Mouse (Mus musculus) liver, embryonic 16.5 days (tissue): ENCODE results near the gene Supt4a. TPM values are rescaled to one million over a fixed set of nuclear protein-coding genes. Genes with fewer than 3 reads are reported as not detected.

Source experiments
- ATAC-seq: fragments of 200-750 bp; cut with Nextera tagmentation; 2 replicates; pipeline ENCODE4 v1.8.0; 2017; ENCODE audit warnings: low read depth, mild to moderate bottlenecking, moderate number of reproducible peaks, moderate library complexity
- H3K27ac ChIP-seq: fragments of 300-500 bp; sonication (generic); 2 replicates; pipeline ENCODE4 v1.5.1; 2014; ENCODE audit warnings: mild to moderate bottlenecking, low read length
- H3K27me3 ChIP-seq: fragments of 300-500 bp; sonication (generic); 2 replicates; pipeline ENCODE4 v1.6.1; 2014; ENCODE audit warnings: low read depth, low read length, mixed read lengths; ENCODE audit not compliant: control insufficient read depth, insufficient read depth
- H3K36me3 ChIP-seq: fragments of 300-500 bp; sonication (generic); 2 replicates; pipeline ENCODE4 v1.6.1; 2014; ENCODE audit warnings: mild to moderate bottlenecking; ENCODE audit not compliant: control insufficient read depth, insufficient read depth
- H3K4me1 ChIP-seq: fragments of 300-500 bp; sonication (generic); 2 replicates; pipeline ENCODE4 v1.6.1; 2014; ENCODE audit warnings: low read depth, low read length, mixed read lengths; ENCODE audit not compliant: control insufficient read depth
- H3K4me2 ChIP-seq: fragments of 300-500 bp; sonication (generic); 2 replicates; pipeline ENCODE4 v1.6.1; 2014; ENCODE audit warnings: low read depth, low read length, mixed read lengths
- H3K4me3 ChIP-seq: fragments of 300-500 bp; sonication (generic); 2 replicates; pipeline ENCODE4 v1.5.1; 2014; ENCODE audit warnings: low read depth, mild to moderate bottlenecking, low read length
- H3K9ac ChIP-seq: fragments of 300-500 bp; sonication (generic); 2 replicates; pipeline ENCODE4 v1.6.1; 2014; ENCODE audit warnings: low read depth, low read length
- H3K9me3 ChIP-seq: fragments of 300-500 bp; sonication (generic); replicated peaks from 2 replicates; pipeline ENCODE4 v1.6.1; 2016; ENCODE audit warnings: low read length; ENCODE audit not compliant: control insufficient read depth
- WGBS: fragments of 180-500 bp; shearing (Covaris S2); extraction: QIAGEN DNeasy Blood & Tissue Kit; methylation state at CpG from one replicate; pipeline ENCODE4 v1.1.7; 2014; ENCODE audit not compliant: insufficient replicate concordance; 5-methylcytosine and 5-hydroxymethylcytosine counted together
- polyA plus RNA-seq: library from polyadenylated mRNA; unstranded; fragments of >200 nt; fragmentation: Nextera tagmentation; extraction: Ambion mirVana; gene quantifications from 2 replicates; pipeline ENCODE4 v1.2.1, GENCODE M21; 2015

The Supt4a gene
- polyA plus RNA-seq, 1 experiment from 2014 or later, result 180 TPM

- Histone ChIP-seq H3K27ac (peak overlapping the region; percentile 79), H3K4me1 (peaks cover 29% of the 10 kb centered on the region), H3K36me3 (peaks cover 13% of the 10 kb centered on the region), H3K27me3 (peaks cover 38% of the 10 kb centered on the region), H3K9ac (no peak overlapping the region), H3K9me3 (no peaks in the 10 kb centered on the region), H3K4me3 (no peak overlapping the region), H3K4me2 (0 out of 2 replicates have a peak overlapping the region, but pooled peaks have one; percentile 80)
- peak; percentile 2 for ATAC-seq
- 17% methylated on average over 4 of the region's 4 CpGs for WGBS
Measured at GRCm38 (mm10) chr11:87758957-87759608, 21.7 kb downstream of the Supt4a start.

GRCm38 (mm10) chr11:87759609-87760005, 22.3 kb downstream of the Supt4a start:
- H3K27ac ChIP-seq, result peak overlapping the region; percentile 57
- peaks cover 13% of the 10 kb centered on the region for H3K36me3 ChIP-seq
- under 1% methylated on average over 3 of the region's 3 CpGs for WGBS
- no peaks in the 10 kb centered on the region for H3K9me3 ChIP-seq
- H3K4me3 ChIP-seq, result no peak overlapping the region
- H3K9ac ChIP-seq, result no peak overlapping the region
- 0 out of 2 replicates have a peak, but pooled peaks have one; percentile 2 for ATAC-seq
- peaks cover 27% of the 10 kb centered on the region for H3K4me1 ChIP-seq
- H3K4me2 ChIP-seq, result no peak overlapping the region
- H3K27me3 ChIP-seq, result peaks cover 44% of the 10 kb centered on the region

- Histone ChIP-seq H3K4me1 (peaks cover 22% of the 10 kb centered on the region), H3K4me2 (no peak within 1 kb of the TSS), H3K9me3 (no peaks in the 10 kb centered on the region), H3K4me3 (no peak within 1 kb of the TSS), H3K9ac (no peak within 1 kb of the TSS), H3K36me3 (peaks cover 13% of the 10 kb centered on the region), H3K27ac (peak within 1 kb of the TSS; percentile 57), H3K27me3 (peaks cover 52% of the 10 kb centered on the region)
- WGBS, result 9% methylated on average over 23 of the region's 23 CpGs
- ATAC-seq, result no peak
Measured at GRCm38 (mm10) chr11:87760301-87761081, 23.1 kb downstream of the Supt4a start, which contains the start of gene Tspoap1. Tspoap1 (plus strand) TSS chr11:87760541.

- H3K9me3 ChIP-seq, result no peaks in the 10 kb centered on the region
- no peak overlapping the region for H3K9ac ChIP-seq
- no peak for ATAC-seq
- H3K36me3 ChIP-seq, result peaks cover 13% of the 10 kb centered on the region
- H3K27me3 ChIP-seq, result peaks cover 57% of the 10 kb centered on the region
- peaks cover 22% of the 10 kb centered on the region for H3K4me1 ChIP-seq
- 59% methylated on average over 11 of the region's 11 CpGs for WGBS
- H3K4me2 ChIP-seq, result no peak overlapping the region
- H3K27ac ChIP-seq, result no peak overlapping the region
- H3K4me3 ChIP-seq, result no peak overlapping the region
Measured at GRCm38 (mm10) chr11:87761181-87761721, 23.9 kb downstream of the Supt4a start.

GRCm38 (mm10) chr11:87761806-87762701, 24.7 kb downstream of the Supt4a start:
- 59% methylated on average over 14 of the region's 14 CpGs for whole genome bisulfite sequencing
- Histone ChIP-seq H3K4me3 (no peak overlapping the region), H3K4me1 (peaks cover 22% of the 10 kb centered on the region), H3K36me3 (peaks cover 9% of the 10 kb centered on the region), H3K27me3 (peaks cover 57% of the 10 kb centered on the region), H3K4me2 (no peak overlapping the region), H3K27ac (no peak overlapping the region), H3K9me3 (no peaks in the 10 kb centered on the region), H3K9ac (no peak overlapping the region)
- ATAC-seq, result no peak

GRCm38 (mm10) chr11:87762702-87763385, 25.5 kb downstream of the Supt4a start:
- 0 out of 2 replicates have a peak overlapping the region, but pooled peaks have one; percentile 58 for H3K4me2 ChIP-seq
- peaks cover 4% of the 10 kb centered on the region for H3K36me3 ChIP-seq
- no peak overlapping the region for H3K4me3 ChIP-seq
- H3K4me1 ChIP-seq, result peaks cover 22% of the 10 kb centered on the region
- H3K27ac ChIP-seq, result no peak overlapping the region
- H3K27me3 ChIP-seq, result peaks cover 57% of the 10 kb centered on the region
- H3K9me3 ChIP-seq, result no peaks in the 10 kb centered on the region
- no peak for ATAC-seq
- no peak overlapping the region for H3K9ac ChIP-seq
- WGBS, result 63% methylated on average over 12 of the region's 12 CpGs

- ATAC-seq, result no peak
- 31% methylated on average over 17 of the region's 17 CpGs for WGBS
- no peak overlapping the region; the same call in 1 of the 2 replicates for H3K9ac ChIP-seq
Measured at GRCm38 (mm10) chr11:87763511-87763987, 26.2 kb downstream of the Supt4a start.

More at GRCm38 (mm10) chr11:87763511-87763987, 26.2 kb downstream of the Supt4a start:
- Histone ChIP-seq H3K4me2 (peak overlapping the region; percentile 58), H3K27me3 (peaks cover 57% of the 10 kb centered on the region), H3K27ac (no peak overlapping the region), H3K4me1 (peaks cover 18% of the 10 kb centered on the region), H3K4me3 (peak overlapping the region; percentile 48), H3K9me3 (no peaks in the 10 kb centered on the region), H3K36me3 (no peaks in the 10 kb centered on the region)
